17 mouse cellular contexts compared by ENCODE assay signal in the genomic region with DNA sequence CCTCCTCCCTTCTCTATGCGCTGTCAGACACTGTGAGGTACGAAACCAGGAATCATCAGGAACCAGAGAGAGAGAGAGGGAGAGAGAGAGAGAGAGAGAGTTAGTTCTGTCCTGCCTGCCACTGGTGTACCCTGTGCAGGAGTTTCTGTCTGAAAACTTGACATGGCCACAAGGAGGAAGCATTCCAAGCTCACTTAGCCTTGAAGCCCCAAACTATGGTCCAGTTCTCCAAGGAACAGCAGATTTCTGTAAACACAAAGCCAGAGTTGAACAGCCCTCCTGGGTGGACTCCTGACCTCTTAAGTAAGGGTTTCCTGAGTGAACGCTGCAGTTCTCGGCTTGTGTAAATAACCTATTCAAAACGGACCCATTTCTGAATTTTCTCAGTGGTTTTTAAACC. TPM values are rescaled to one million over a fixed set of nuclear protein-coding genes. Genes with fewer than 3 reads are reported as not detected.
DNase-seq lines count a peak whose midpoint lies in the region; ATAC-seq and TF ChIP-seq lines count a peak whose summit lies in the region.
"Had no signal": no experiment of that assay in that cellular context is flagged by ENCODE, and none has a peak within 500 bp of the region (broad histone marks: within the 10 kb centered on the region; RNA-seq: fewer than 3 reads in every experiment).

No protein-coding gene starts in this region.

- H3K4me2 ChIP-seq in forebrain, postnatal 0 days (ENCODE audit: low read depth) = no peak overlapping the region
- H3K4me2 ChIP-seq in forebrain, embryonic 12.5 days = no peak overlapping the region
- H3K4me2 ChIP-seq: limb, embryonic 15.5 days; neural tube, embryonic 13.5 days had no signal

- no peak overlapping the region for H3K9ac ChIP-seq in forebrain, postnatal 0 days
- no peak overlapping the region for H3K9ac ChIP-seq in forebrain, embryonic 12.5 days
- H3K9ac ChIP-seq: limb, embryonic 15.5 days; neural tube, embryonic 13.5 days had no signal

- ATAC-seq in forebrain, postnatal 0 days = 0 out of 2 replicates have a peak, but pooled peaks have one; percentile 18
- no peak for ATAC-seq in forebrain, embryonic 12.5 days (ENCODE audit: low FRiP score)
- ATAC-seq: Patski had no signal

- H3K36me3 ChIP-seq in forebrain, postnatal 0 days (ENCODE audit: insufficient read depth) = no peaks in the 10 kb centered on the region
- no peaks in the 10 kb centered on the region for H3K36me3 ChIP-seq in forebrain, embryonic 12.5 days (replicated peaks)
- H3K36me3 ChIP-seq in embryonic facial prominence, embryonic 10.5 days (replicated peaks) = no peaks in the 10 kb centered on the region
- H3K36me3 ChIP-seq: limb, embryonic 15.5 days; neural tube, embryonic 13.5 days had no signal

- no peaks in the 10 kb centered on the region for H3K27me3 ChIP-seq in forebrain, postnatal 0 days (ENCODE audit: insufficient read depth, low read length)
- no peaks in the 10 kb centered on the region for H3K27me3 ChIP-seq in forebrain, embryonic 12.5 days
- H3K27me3 ChIP-seq in embryonic facial prominence, embryonic 10.5 days (replicated peaks; ENCODE audit: low read depth, poor library complexity, severe bottlenecking) = no peaks in the 10 kb centered on the region
- H3K27me3 ChIP-seq: limb, embryonic 15.5 days; neural tube, embryonic 13.5 days had no signal

- H3K9me3 ChIP-seq in forebrain, postnatal 0 days (ENCODE audit: low read length) = no peaks in the 10 kb centered on the region
- no peaks in the 10 kb centered on the region for H3K9me3 ChIP-seq in forebrain, embryonic 12.5 days
- no peaks in the 10 kb centered on the region for H3K9me3 ChIP-seq in embryonic facial prominence, embryonic 10.5 days
- H3K9me3 ChIP-seq: limb, embryonic 15.5 days; neural tube, embryonic 13.5 days had no signal

- DNase-seq in forebrain, postnatal 0 days = no peak
- DNase-seq in kidney, postnatal 36 days = peak; percentile 5 to 6
- no peak for DNase-seq in kidney, postnatal 25 days
- DNase-seq in embryonic facial prominence, embryonic 10.5 days (ENCODE audit: low spot score) = peak; percentile 23
- peak; percentile 45 for DNase-seq in lung, postnatal 10 days
- DNase-seq in frontal cortex, adult 2 months (ENCODE audit: extremely low spot score in 1 of 2, low spot score in 1 of 2) = no peak
- no peak for DNase-seq in left cerebral cortex, adult 8-10 months (ENCODE audit: low spot score in 2 of 2)
- DNase-seq: cerebellum, adult 18-20 months; gastrocnemius, postnatal 10 days; heart, postnatal 14 days; thymus, adult 2 months had no signal

- 0 out of 2 replicates have a peak, but pooled peaks have one; percentile 17 for TF ChIP-seq CTCF in forebrain, postnatal 0 days (IDR thresholded peaks at IDR 0.05; ENCODE audit: low read depth)

- no peaks in the 10 kb centered on the region for H3K4me1 ChIP-seq in forebrain, postnatal 0 days (ENCODE audit: insufficient read depth)
- 0 out of 2 replicates have a peak, but pooled peaks cover 3% of the 10 kb centered on the region for H3K4me1 ChIP-seq in forebrain, embryonic 12.5 days
- H3K4me1 ChIP-seq in embryonic facial prominence, embryonic 10.5 days = peaks cover 21% of the 10 kb centered on the region
- H3K4me1 ChIP-seq: limb, embryonic 15.5 days had no signal

- H3K27ac ChIP-seq in forebrain, postnatal 0 days (ENCODE audit: low read depth, low read length) = no peak overlapping the region
- H3K27ac ChIP-seq in forebrain, embryonic 12.5 days = no peak overlapping the region
- H3K27ac ChIP-seq in embryonic facial prominence, embryonic 10.5 days (replicated peaks) = peak overlapping the region; percentile 54
- H3K27ac ChIP-seq: limb, embryonic 15.5 days; neural tube, embryonic 13.5 days had no signal

- WGBS in forebrain, postnatal 0 days = 44% methylated on average over 5 of the region's 5 CpGs
- WGBS in forebrain, embryonic 12.5 days = 54% methylated on average over 5 of the region's 5 CpGs
- 44% methylated on average over 5 of the region's 5 CpGs for WGBS in embryonic facial prominence, embryonic 10.5 days

- no peak overlapping the region for H3K4me3 ChIP-seq in forebrain, postnatal 0 days (ENCODE audit: low read depth, low read length)
- no peak overlapping the region for H3K4me3 ChIP-seq in forebrain, embryonic 12.5 days (replicated peaks)
- no peak overlapping the region for H3K4me3 ChIP-seq in embryonic facial prominence, embryonic 10.5 days
- H3K4me3 ChIP-seq: limb, embryonic 15.5 days; neural tube, embryonic 13.5 days had no signal

RNA-seq across cellular contexts. Expression of a gene that starts 40.2 kb away (rescaled TPM):
- 24.1 and 27.0 TPM in 2 replicates for total RNA-seq in forebrain, postnatal 0 days (2014; rRNA removed)
- polyA plus RNA-seq in forebrain, postnatal 0 days (2015; fragmentation: Nextera tagmentation; extraction: Ambion mirVana) = 29.8 and 33.6 TPM in 2 replicates
- 80.1 and 82.0 TPM in 2 replicates for polyA plus RNA-seq in forebrain, embryonic 12.5 days (2016; fragmentation: Nextera tagmentation; extraction: Ambion mirVana)
- 99.0 and 103 TPM in 2 replicates for polyA plus RNA-seq in embryonic facial prominence, embryonic 10.5 days (2016; fragmentation: Nextera tagmentation; extraction: Ambion mirVana)
- polyA plus RNA-seq in frontal cortex, adult 2 months (2012; rRNA removed) = 11.5 and 12.8 TPM in 2 replicates
- 10 to 100 TPM in 1 of 4 experiments, 1 to 10 TPM in 3; 4.4 to 10.2 (median 6.4) TPM for total RNA-seq in left cerebral cortex, adult 8-10 months (2022)

RNA-seq across cellular contexts. Expression of a gene that starts 51.0 kb away (rescaled TPM):
- 1.00 and 1.1 TPM in 2 replicates for total RNA-seq in forebrain, postnatal 0 days (2014; rRNA removed)
- polyA plus RNA-seq in forebrain, postnatal 0 days (2015; fragmentation: Nextera tagmentation; extraction: Ambion mirVana) = 0.65 and 0.77 TPM in 2 replicates
- not detected in 2 replicates for polyA plus RNA-seq in forebrain, embryonic 12.5 days (2016; fragmentation: Nextera tagmentation; extraction: Ambion mirVana)
- 1.2 and 2.4 TPM in 2 replicates for polyA plus RNA-seq in embryonic facial prominence, embryonic 10.5 days (2016; fragmentation: Nextera tagmentation; extraction: Ambion mirVana)
- 0.90 and 1.3 TPM in 2 replicates for polyA plus RNA-seq in frontal cortex, adult 2 months (2012; rRNA removed)
- total RNA-seq in left cerebral cortex, adult 8-10 months (2022) = under 1 TPM in 3 of 4 experiments, not detected in 1; 0.34 to 0.53 (median 0.38) TPM
- total RNA-seq: megakaryocyte, adult 5-6 weeks; monocyte, adult 5-6 weeks had no signal
- polyA plus RNA-seq: neural tube, embryonic 13.5 days; Patski had no signal

Comparison
In these comparisons a context has a peak if more than half of its experiments do, and no peak if none do; other contexts are left out.
1. DNase-seq: peak in kidney, postnatal 36 days (2 of 2), embryonic facial prominence, embryonic 10.5 days (single experiment) and lung, postnatal 10 days (single experiment); none in forebrain, postnatal 0 days (single experiment), kidney, postnatal 25 days (0 of 2), frontal cortex, adult 2 months (0 of 2) and left cerebral cortex, adult 8-10 months (0 of 2).